Mouse (Mus musculus) T-helper 17 cell (primary cell): Measurements from ENCODE around the gene Ralgps1.

Experiments
- in situ Hi-C, 2 experiments: fragments of 300-600 bp; cut with MboI, MseI; formaldehyde crosslinking; loops; 1 replicate in 1 of 2; 2 replicates in 1 of 2; pipeline ENCODE4 v1.15.1; 2025; ENCODE audit warnings: high pct_unique_total_duplicates in 2 of 2

The Ralgps1 gene

GRCm38 (mm10) chr2:33246841-33247240 is 124.4 kb downstream of the Ralgps1 start:
- in situ Hi-C loops: no loop called here

GRCm38 (mm10) chr2:33245350-33245749 is 125.9 kb downstream of the Ralgps1 start:
- in situ Hi-C loops: no loop called here

- in situ Hi-C loops: no loop called here
These were observed 126.4 kb downstream of the Ralgps1 start for GRCm38 (mm10) chr2:33244880-33245279.

GRCm38 (mm10) chr2:33237581-33237980 is 133.7 kb downstream of the Ralgps1 start:
- in situ Hi-C loops: no loop called here

- in situ Hi-C loops: no loop called here
These were observed 136.4 kb downstream of the Ralgps1 start for GRCm38 (mm10) chr2:33234848-33235247.

GRCm38 (mm10) chr2:33233856-33234255 is 137.4 kb downstream of the Ralgps1 start:
- in situ Hi-C loops: no loop called here

- in situ Hi-C loops: no loop called here
These were observed 138.3 kb downstream of the Ralgps1 start for GRCm38 (mm10) chr2:33232782-33233570.

GRCm38 (mm10) chr2:33231788-33232187 is 139.5 kb downstream of the Ralgps1 start:
- in situ Hi-C loops: no loop called here

- in situ Hi-C loops: no loop called here
These were observed 140.6 kb downstream of the Ralgps1 start for GRCm38 (mm10) chr2:33230701-33231100.

- in situ Hi-C loops: no loop called here
These were observed 142.7 kb downstream of the Ralgps1 start for GRCm38 (mm10) chr2:33228551-33228950.

GRCm38 (mm10) chr2:33228077-33228476 is 143.2 kb downstream of the Ralgps1 start:
- in situ Hi-C loops: no loop called here

GRCm38 (mm10) chr2:33225921-33226320 is 145.4 kb downstream of the Ralgps1 start:
- in situ Hi-C loops: no loop called here

GRCm38 (mm10) chr2:33223656-33224358 is 147.5 kb downstream of the Ralgps1 start:
- in situ Hi-C loops: no loop called here

GRCm38 (mm10) chr2:33222480-33222879 is 148.8 kb downstream of the Ralgps1 start:
- in situ Hi-C loops: no loop called here

GRCm38 (mm10) chr2:33221339-33221900 is 149.9 kb downstream of the Ralgps1 start:
- in situ Hi-C loops: no loop called here

- in situ Hi-C loops: no loop called here
These were observed 150.5 kb downstream of the Ralgps1 start for GRCm38 (mm10) chr2:33220674-33221338.

- in situ Hi-C loops: no loop called here
These were observed 151.0 kb downstream of the Ralgps1 start for GRCm38 (mm10) chr2:33220246-33220645.

- in situ Hi-C loops: loop anchor here in 1 of 2 experiments (5.0 to 10.0 kb wide), 2 partner anchors 55 to 332 kb away; no protein-coding TSS in a partner anchor
These were observed 151.6 kb downstream of the Ralgps1 start for GRCm38 (mm10) chr2:33219637-33220036.

GRCm38 (mm10) chr2:33218903-33219625 is 152.2 kb downstream of the Ralgps1 start:
- in situ Hi-C loops: loop anchor here in 1 of 2 experiments (5.0 to 10.0 kb wide), 2 partner anchors 54 to 332 kb away; no protein-coding TSS in a partner anchor

- in situ Hi-C loops: loop anchor here in 1 of 2 experiments (5.0 to 10.0 kb wide), 2 partner anchors 53 to 330 kb away; no protein-coding TSS in a partner anchor
These were observed 153.9 kb downstream of the Ralgps1 start for GRCm38 (mm10) chr2:33217425-33217794.
